Mouse (Mus musculus) left cerebral cortex, adult 2 months (tissue): Measurements from ENCODE around the gene 4930578C19Rik. TPM values are rescaled to one million over a fixed set of nuclear protein-coding genes. Genes with fewer than 3 reads are reported as not detected.

Source experiments
- DNase-seq, 2 experiments: peaks; one replicate each; pipeline ENCODE4 v3.0.0; 2021 to 2022; ENCODE audit warnings: low spot score in 2 of 2, mixed read lengths in 1 of 2; ENCODE audit errors: extremely low spot score in 1 of 2
- H3K27ac ChIP-seq: fragments of 200-600 bp; 2 replicates; pipeline ENCODE4 v1.8.1; 2022
- H3K4me3 ChIP-seq: fragments of 200-600 bp; 2 replicates; pipeline ENCODE4 v1.8.1; 2022
- CTCF ChIP-seq: fragments of 200-600 bp; IDR thresholded peaks from 2 replicates; pipeline ENCODE4 v1.8.1; 2022; ENCODE audit warnings: antibody characterized with exemption, mild to moderate bottlenecking, moderate library complexity
- intact Hi-C: fragments of 180-260 bp; cut with DNase I; formaldehyde crosslinking; loops from one replicate; pipeline ENCODE4 v1.15.1; 2025
- long read RNA-seq, 2 experiments: library from polyadenylated mRNA; stranded (forward); transcript quantifications; one replicate each; pipeline ENCODE4 v2.0.0; 2021; ENCODE audit warnings: borderline mapping rate in 2 of 2
- total RNA-seq, 2 experiments: library from RNA; stranded (reverse); gene quantifications; 2 replicates each; pipeline ENCODE4 v1.2.3; 2021

4930578C19Rik gene
- 1 to 10 TPM in 1 of 2 experiments, under 1 TPM in 1; 0.77 to 1.5 TPM for total RNA-seq
- long read RNA-seq, experiment 1, partial matches to known transcripts, result 0 of 1 reads
- long read RNA-seq, experiment 1, other reads (novel, unspliced or antisense), result 0 of 1 reads
- long read RNA-seq, experiment 2, partial matches to known transcripts, result 0 of 1 reads
- long read RNA-seq, experiment 2, other reads (novel, unspliced or antisense), result 1 of 1 reads

GRCm38 (mm10) chrX:18461198-18461601 lies at the start of gene 4930578C19Rik:
4930578C19Rik (minus strand) TSS chrX:18461397.
- no peak for DNase-seq
- TF ChIP-seq CTCF, result no peak
- intact Hi-C loops, result no loop called here
- Histone ChIP-seq H3K4me3 (peak within 1 kb of the TSS; percentile 14; the same call in 1 of the 2 replicates), H3K27ac (no peak within 1 kb of the TSS; the same call in 1 of the 2 replicates)

- Histone ChIP-seq H3K4me3 (no peak overlapping the region), H3K27ac (no peak overlapping the region)
- TF ChIP-seq CTCF, result no peak
- no peak for DNase-seq
- intact Hi-C loops, result no loop called here
These were observed 6.5 kb upstream of the 4930578C19Rik start for GRCm38 (mm10) chrX:18467690-18468089.

- no peak overlapping the region for H3K27ac ChIP-seq
- intact Hi-C loops, result no loop called here
- H3K4me3 ChIP-seq, result no peak overlapping the region
- TF ChIP-seq CTCF, result no peak
- no peak for DNase-seq
These were observed 1.7 kb upstream of the 4930578C19Rik start for GRCm38 (mm10) chrX:18462879-18463278.

- H3K27ac ChIP-seq, result no peak overlapping the region
- DNase-seq, result no peak
- intact Hi-C loops, result no loop called here
- H3K4me3 ChIP-seq, result no peak overlapping the region
- TF ChIP-seq CTCF, result no peak
These were observed 9.6 kb downstream of the 4930578C19Rik start for GRCm38 (mm10) chrX:18451559-18451958.

GRCm38 (mm10) chrX:18442066-18442465 lies 19.1 kb downstream of the 4930578C19Rik start:
- peak; percentile 48 to 63 for DNase-seq
- no peak overlapping the region; the same call in 1 of the 2 replicates for H3K27ac ChIP-seq
- TF ChIP-seq CTCF, result peak; percentile 82
- intact Hi-C loops, result loop anchor here (10.0 kb wide), 2 partner anchors 157 to 187 kb away; no protein-coding TSS in a partner anchor
- H3K4me3 ChIP-seq, result no peak overlapping the region

GRCm38 (mm10) chrX:18425451-18425850 lies 35.7 kb downstream of the 4930578C19Rik start:
- no peak overlapping the region for H3K27ac ChIP-seq
- DNase-seq, result no peak
- H3K4me3 ChIP-seq, result no peak overlapping the region
- TF ChIP-seq CTCF, result no peak
- intact Hi-C loops, result no loop called here

GRCm38 (mm10) chrX:18423206-18423605 lies 38.0 kb downstream of the 4930578C19Rik start:
- H3K4me3 ChIP-seq, result no peak overlapping the region
- intact Hi-C loops, result no loop called here
- no peak for DNase-seq
- no peak for TF ChIP-seq CTCF
- H3K27ac ChIP-seq, result no peak overlapping the region

GRCm38 (mm10) chrX:18420161-18420784 lies 40.9 kb downstream of the 4930578C19Rik start:
- intact Hi-C loops, result no loop called here

GRCm38 (mm10) chrX:18418977-18419376 lies 42.2 kb downstream of the 4930578C19Rik start:
- TF ChIP-seq CTCF, result no peak
- no peak for DNase-seq
- intact Hi-C loops, result no loop called here

More at GRCm38 (mm10) chrX:18420161-18420784, 40.9 kb downstream of the 4930578C19Rik start:
- no peak for TF ChIP-seq CTCF
- no peak for DNase-seq
- Histone ChIP-seq H3K4me3 (no peak overlapping the region), H3K27ac (peak overlapping the region; percentile 47; the same call in 1 of the 2 replicates)

GRCm38 (mm10) chrX:18414560-18414959 lies 46.6 kb downstream of the 4930578C19Rik start:
- intact Hi-C loops, result no loop called here
- no peak for DNase-seq
- no peak overlapping the region for H3K27ac ChIP-seq

More at GRCm38 (mm10) chrX:18418977-18419376, 42.2 kb downstream of the 4930578C19Rik start:
- Histone ChIP-seq H3K4me3 (no peak overlapping the region), H3K27ac (no peak overlapping the region)

GRCm38 (mm10) chrX:18411071-18411840 lies 49.9 kb downstream of the 4930578C19Rik start:
- DNase-seq, result no peak

More at GRCm38 (mm10) chrX:18414560-18414959, 46.6 kb downstream of the 4930578C19Rik start:
- no peak for TF ChIP-seq CTCF
- H3K4me3 ChIP-seq, result no peak overlapping the region

GRCm38 (mm10) chrX:18409598-18409997 lies 51.6 kb downstream of the 4930578C19Rik start:
- H3K27ac ChIP-seq, result no peak overlapping the region
- intact Hi-C loops, result no loop called here
- DNase-seq, result no peak
- no peak overlapping the region for H3K4me3 ChIP-seq
- TF ChIP-seq CTCF, result no peak

More at GRCm38 (mm10) chrX:18411071-18411840, 49.9 kb downstream of the 4930578C19Rik start:
- Histone ChIP-seq H3K27ac (no peak overlapping the region), H3K4me3 (no peak overlapping the region)
- intact Hi-C loops, result no loop called here
- TF ChIP-seq CTCF, result no peak
